Mouse (Mus musculus): Measurements from ENCODE around the gene Tmem130.
A peak's percentile ranks its signal among the peaks of the same experiment; 100 is the strongest.

The Tmem130 gene

DNA sequence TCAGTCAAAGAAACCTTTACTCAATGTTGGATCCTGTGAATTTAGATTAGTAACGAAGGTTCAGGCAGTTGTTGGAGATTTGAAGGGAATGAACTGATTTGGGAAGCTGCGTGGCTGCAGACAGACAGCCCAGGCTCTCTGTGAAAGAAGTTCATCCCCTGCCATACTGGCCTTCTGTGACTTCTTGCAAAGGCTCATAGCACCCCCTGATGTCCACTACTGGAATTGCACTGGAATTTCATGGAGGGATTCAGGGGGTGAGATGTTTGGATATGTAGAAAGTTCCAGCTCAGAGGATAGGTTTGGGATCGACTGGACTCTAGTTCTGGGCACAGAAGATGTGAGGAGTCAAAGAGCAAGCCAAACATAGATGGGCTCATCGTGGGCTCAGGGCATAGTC lies 27.7 kb downstream of the Tmem130 start:
- peak; percentile 51 for DNase-seq (ENCODE audit: low read depth, low spot score)

DNA sequence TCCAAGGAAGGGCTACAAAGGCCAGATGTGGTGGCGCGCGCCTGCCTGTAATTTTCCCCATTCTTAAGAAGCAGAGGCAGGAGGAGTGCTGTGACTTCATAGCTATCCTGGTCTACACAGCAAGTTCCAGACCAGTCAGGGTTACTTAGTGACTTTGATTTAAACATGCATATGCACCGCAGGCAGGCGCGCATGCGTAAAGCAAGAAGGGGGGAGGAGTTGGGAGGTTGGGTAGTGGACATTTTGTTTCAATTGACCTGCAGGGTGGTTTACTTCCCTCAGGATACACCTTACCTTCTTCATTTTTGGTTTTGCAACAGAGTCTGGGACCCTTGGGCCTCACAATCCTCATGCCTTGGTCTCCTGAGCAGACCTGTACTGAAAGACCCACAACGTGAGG lies 32.4 kb downstream of the Tmem130 start:
- DNase-seq (ENCODE audit: low read depth, low spot score): no peak

GRCm38 (mm10) chr5:144728237-144728636 lies 33.4 kb downstream of the Tmem130 start:
- DNase-seq (ENCODE audit: low read depth, low spot score): no peak

GRCm38 (mm10) chr5:144727119-144727518 lies 34.5 kb downstream of the Tmem130 start:
- peak; percentile 45 for DNase-seq (ENCODE audit: low read depth, low spot score)

- DNase-seq (ENCODE audit: low read depth, low spot score): no peak
Observed at GRCm38 (mm10) chr5:144725554-144725953, 36.1 kb downstream of the Tmem130 start.

GRCm38 (mm10) chr5:144724926-144725325 lies 36.7 kb downstream of the Tmem130 start:
- no peak for DNase-seq (ENCODE audit: low read depth, low spot score)

DNA sequence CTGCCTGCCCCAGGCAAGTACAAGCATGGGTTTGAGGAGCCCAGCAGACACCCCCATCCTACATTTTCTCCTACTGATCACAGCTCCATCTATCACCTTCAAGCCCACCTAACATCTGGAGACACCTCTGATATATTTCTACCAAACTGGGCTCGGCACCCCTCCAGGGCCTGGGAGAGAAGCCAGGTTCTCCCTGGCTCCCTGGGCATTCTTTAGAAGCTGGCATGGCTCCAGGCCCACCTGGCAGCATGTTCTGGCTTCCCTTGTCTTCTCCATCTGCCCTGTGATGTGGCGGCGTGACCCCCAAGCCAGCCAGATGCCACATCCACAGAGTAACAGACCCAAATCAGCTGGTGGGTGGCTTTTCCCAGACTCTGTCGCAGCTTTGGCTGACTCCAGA lies 41.3 kb downstream of the Tmem130 start:
- no peak for DNase-seq (ENCODE audit: low read depth, low spot score)

DNA sequence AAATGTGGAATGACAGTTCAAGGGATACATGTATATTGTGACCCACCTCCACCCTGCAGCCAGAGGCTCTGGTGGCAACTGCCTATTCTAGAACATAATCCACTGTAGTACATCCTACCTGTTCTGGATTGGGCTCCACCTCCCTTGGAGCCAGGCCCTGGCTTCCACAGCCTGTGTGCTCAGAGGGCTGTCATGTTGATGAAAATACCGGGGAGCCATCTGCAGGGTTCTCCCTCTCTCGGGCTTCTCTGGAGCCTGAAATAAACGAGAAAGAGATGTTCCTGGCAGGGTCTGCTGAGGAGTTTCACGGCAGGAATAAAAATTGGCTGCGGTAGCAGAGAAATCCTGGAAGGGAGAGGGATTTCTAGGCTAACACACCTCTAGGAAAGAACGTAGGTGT lies 41.8 kb downstream of the Tmem130 start:
- no peak for DNase-seq (ENCODE audit: low read depth, low spot score)

DNA sequence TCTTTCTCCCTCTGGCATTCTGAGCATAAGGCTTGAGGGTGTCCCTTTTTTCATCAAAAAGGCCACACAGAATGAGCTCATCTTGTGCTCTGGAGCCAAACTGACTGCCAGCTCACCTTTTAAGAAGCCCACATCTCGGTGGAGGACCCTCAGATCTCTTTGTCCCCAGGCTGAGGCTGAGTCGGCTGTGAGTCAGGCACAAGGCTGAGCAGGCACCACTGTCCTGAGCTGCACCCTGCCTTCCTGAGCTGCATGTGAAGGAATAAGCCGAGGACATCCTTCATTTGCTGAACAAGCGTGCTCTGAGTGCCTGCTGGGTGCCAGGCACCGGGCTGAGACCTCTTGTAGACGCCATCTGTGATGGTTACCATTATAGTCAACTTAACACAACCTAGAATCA lies 44.4 kb downstream of the Tmem130 start:
- DNase-seq (ENCODE audit: low read depth, low spot score): no peak

GRCm38 (mm10) chr5:144713371-144713770 lies 48.2 kb downstream of the Tmem130 start:
- DNase-seq (ENCODE audit: low read depth, low spot score): no peak

DNA sequence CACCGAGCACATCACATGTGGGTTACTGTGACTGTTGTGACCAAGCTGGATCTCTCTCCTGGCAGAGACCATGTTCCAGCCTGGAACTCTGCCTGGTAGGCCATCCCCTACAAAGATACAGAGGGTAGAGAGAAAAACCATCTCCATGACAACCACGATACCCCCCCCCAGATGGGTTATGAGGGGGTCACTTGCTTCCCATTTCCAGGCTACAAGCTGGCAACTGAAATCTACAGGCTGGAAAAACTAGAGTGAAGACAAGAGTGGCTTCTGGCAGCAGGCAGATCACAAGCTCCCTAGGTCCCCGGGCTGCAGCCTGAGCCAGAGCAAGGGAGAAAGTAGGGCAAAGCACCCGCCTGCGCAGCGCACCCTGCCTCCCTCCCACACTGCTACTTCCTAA lies 54.0 kb downstream of the Tmem130 start:
- no peak for DNase-seq (ENCODE audit: low read depth, low spot score)

- DNase-seq (ENCODE audit: low read depth, low spot score): no peak
Observed at GRCm38 (mm10) chr5:144703464-144704368, 57.9 kb downstream of the Tmem130 start.

GRCm38 (mm10) chr5:144695289-144696060 lies 66.1 kb downstream of the Tmem130 start:
- no peak for DNase-seq (ENCODE audit: low read depth, low spot score)

DNA sequence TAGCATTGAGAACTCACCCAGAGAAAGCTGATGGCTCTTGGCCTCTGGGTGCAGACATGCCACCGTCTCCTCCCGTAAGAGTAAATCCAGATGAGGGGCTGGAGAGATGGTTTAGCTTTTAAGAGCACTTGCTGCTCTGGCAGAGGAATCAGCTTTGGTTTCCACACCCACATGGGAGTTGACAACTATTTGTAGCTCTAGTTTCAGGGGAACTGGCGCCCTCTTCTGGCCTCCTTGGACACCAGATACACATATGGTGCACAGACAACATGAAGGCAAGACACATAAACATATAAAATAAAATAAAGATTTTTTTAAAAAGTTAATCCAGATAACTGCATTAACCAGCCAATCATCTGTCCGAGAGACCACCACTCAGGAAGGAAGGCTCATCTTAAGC lies 67.5 kb downstream of the Tmem130 start:
- no peak for DNase-seq (ENCODE audit: low read depth, low spot score)

DNA sequence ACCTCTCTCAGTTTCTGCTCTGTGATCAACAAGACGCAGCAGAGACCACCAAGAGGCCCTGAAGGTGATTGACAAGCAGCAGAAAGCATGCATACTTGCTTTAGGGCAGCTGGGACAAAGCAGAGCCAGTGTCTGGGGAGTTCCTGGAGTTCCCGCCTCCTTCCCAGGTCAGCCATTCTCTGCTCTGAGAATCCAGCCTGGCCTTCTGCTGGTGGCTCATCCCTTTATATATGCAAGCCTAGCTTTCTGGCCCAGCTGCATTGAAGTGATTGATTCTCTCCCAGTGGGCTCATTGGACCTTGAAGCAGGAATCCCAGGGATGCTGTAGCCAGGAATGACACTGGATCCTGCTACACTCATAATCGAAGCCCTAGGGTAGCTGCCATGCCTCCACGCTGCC lies 70.2 kb downstream of the Tmem130 start:
- peak; percentile 11 for DNase-seq (ENCODE audit: low read depth, low spot score)

- no peak for DNase-seq (ENCODE audit: low read depth, low spot score)
Observed at GRCm38 (mm10) chr5:144688371-144688770, 73.2 kb downstream of the Tmem130 start.

Measured in embryo, embryonic 11.5 days (tissue).